Comparison of ENCODE assay signal across 9 mouse cellular contexts in the genomic region with DNA sequence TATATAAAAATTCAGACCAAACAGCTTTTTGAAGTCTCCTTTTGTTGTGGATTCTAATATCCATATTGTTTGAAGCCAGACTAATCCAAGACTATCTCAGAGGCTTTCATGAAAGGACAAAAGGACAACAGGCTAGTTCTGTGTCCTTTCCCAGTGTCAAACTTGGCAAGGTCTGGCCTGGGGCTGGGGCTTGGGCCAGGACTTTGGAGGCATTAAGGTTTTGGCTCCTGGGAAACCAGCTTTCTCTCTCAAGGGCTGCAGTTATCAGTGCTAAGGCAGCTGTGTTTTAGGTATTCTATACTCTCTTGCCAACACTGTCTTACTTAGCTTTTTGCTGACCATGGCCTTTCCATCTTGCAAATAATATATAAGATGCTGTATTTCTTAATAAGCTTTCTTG.
DNase-seq lines count a peak whose midpoint lies in the region; ATAC-seq and TF ChIP-seq lines count a peak whose summit lies in the region.
"Had no signal": no experiment of that assay in that cellular context is flagged by ENCODE, and none has a peak within 500 bp of the region (broad histone marks: within the 10 kb centered on the region; RNA-seq: fewer than 3 reads in every experiment).

No protein-coding gene starts in this region.

- H3K36me3 ChIP-seq in hindbrain, embryonic 14.5 days (replicated peaks; ENCODE audit: control insufficient read depth, insufficient read depth) = peaks cover 14% of the 10 kb centered on the region
- H3K36me3 ChIP-seq in hindbrain, embryonic 12.5 days = peaks cover 2% of the 10 kb centered on the region
- peaks cover 11% of the 10 kb centered on the region for H3K36me3 ChIP-seq in heart, embryonic 14.5 days (ENCODE audit: control insufficient read depth, insufficient read depth, low read length)
- H3K36me3 ChIP-seq in stomach, postnatal 0 days (ENCODE audit: control insufficient read depth, insufficient read depth, low read length) = no peaks in the 10 kb centered on the region
- H3K36me3 ChIP-seq: stomach, embryonic 15.5 days had no signal

- TF ChIP-seq EP300 in stomach, postnatal 0 days (optimal IDR thresholded peaks at IDR 0.05) = no peak

- ATAC-seq in hindbrain, embryonic 14.5 days (ENCODE audit: low FRiP score) = peak; percentile 27; the same call in 1 of the 2 replicates
- ATAC-seq in hindbrain, embryonic 12.5 days (ENCODE audit: low FRiP score) = no peak
- no peak for ATAC-seq in heart, embryonic 14.5 days (ENCODE audit: insufficient number of reproducible peaks, insufficient read depth, low FRiP score, low read depth)
- no peak for ATAC-seq in erythroid progenitor cell, adult 5-6 weeks (replicated peaks; ENCODE audit: low FRiP score, poor library complexity, severe bottlenecking)
- no peak for ATAC-seq in stomach, postnatal 0 days (ENCODE audit: low FRiP score, low TSS enrichment)
- ATAC-seq in erythroblast, adult 5-6 weeks (replicated peaks; ENCODE audit: low FRiP score, poor library complexity, severe bottlenecking) = no peak

- no peak overlapping the region for H3K4me2 ChIP-seq in hindbrain, embryonic 14.5 days (replicated peaks)
- H3K4me2 ChIP-seq in hindbrain, embryonic 12.5 days (replicated peaks) = no peak overlapping the region
- no peak overlapping the region for H3K4me2 ChIP-seq in heart, embryonic 14.5 days (ENCODE audit: low read length)
- H3K4me2 ChIP-seq in stomach, postnatal 0 days (replicated peaks; ENCODE audit: low read depth) = no peak overlapping the region
- H3K4me2 ChIP-seq: stomach, embryonic 15.5 days had no signal

- H3K4me3 ChIP-seq in hindbrain, embryonic 14.5 days (replicated peaks; ENCODE audit: low read length) = no peak overlapping the region
- no peak overlapping the region for H3K4me3 ChIP-seq in hindbrain, embryonic 12.5 days
- H3K4me3 ChIP-seq in heart, embryonic 14.5 days (ENCODE audit: control insufficient read depth in 1 of 2, insufficient read depth in 1 of 2, low read depth in 1 of 2, low read length in 2 of 2) = no peak overlapping the region
- H3K4me3 ChIP-seq in stomach, postnatal 0 days (ENCODE audit: low read depth, low read length) = no peak overlapping the region
- H3K4me3 ChIP-seq: stomach, embryonic 15.5 days had no signal

- no peak overlapping the region for H3K27ac ChIP-seq in hindbrain, embryonic 14.5 days
- no peak overlapping the region for H3K27ac ChIP-seq in hindbrain, embryonic 12.5 days
- peak overlapping the region; percentile 10 to 33; a peak in 1 of 4 replicates for H3K27ac ChIP-seq in heart, embryonic 14.5 days (replicated peaks in 1 of 2; ENCODE audit: control insufficient read depth in 1 of 2, insufficient read depth in 1 of 2, low read depth in 2 of 2, low read length in 2 of 2)
- no peak overlapping the region for H3K27ac ChIP-seq in stomach, postnatal 0 days (replicated peaks)
- H3K27ac ChIP-seq: stomach, embryonic 15.5 days had no signal

- no peaks in the 10 kb centered on the region for H3K9me3 ChIP-seq in hindbrain, embryonic 14.5 days (ENCODE audit: control insufficient read depth, low read length)
- H3K9me3 ChIP-seq in hindbrain, embryonic 12.5 days (replicated peaks) = no peaks in the 10 kb centered on the region
- H3K9me3 ChIP-seq in heart, embryonic 14.5 days (ENCODE audit: control insufficient read depth, low read length) = no peaks in the 10 kb centered on the region
- H3K9me3 ChIP-seq in stomach, postnatal 0 days (ENCODE audit: control insufficient read depth, low read length) = no peaks in the 10 kb centered on the region
- H3K9me3 ChIP-seq: stomach, embryonic 15.5 days had no signal

- no peak for DNase-seq in hindbrain, embryonic 14.5 days (ENCODE audit: low spot score)
- peak; percentile 57 to 66 for DNase-seq in right cerebral cortex, postnatal 10 days (ENCODE audit: low spot score in 2 of 2)
- DNase-seq in right cerebral cortex, postnatal 25 days = no peak
- no peak for DNase-seq in stomach, postnatal 0 days (ENCODE audit: low spot score)

- no peaks in the 10 kb centered on the region for H3K4me1 ChIP-seq in hindbrain, embryonic 14.5 days (replicated peaks; ENCODE audit: control insufficient read depth, insufficient read depth, low read length)
- no peaks in the 10 kb centered on the region for H3K4me1 ChIP-seq in hindbrain, embryonic 12.5 days
- H3K4me1 ChIP-seq in heart, embryonic 14.5 days (ENCODE audit: control insufficient read depth in 2 of 2, insufficient read depth in 2 of 2, low read length in 2 of 2) = peaks cover 0 to 6% of the 10 kb centered on the region in 2 experiments; a peak in 1 of 4 replicates
- H3K4me1 ChIP-seq in stomach, postnatal 0 days (replicated peaks; ENCODE audit: control insufficient read depth, insufficient read depth) = no peaks in the 10 kb centered on the region
- H3K4me1 ChIP-seq: stomach, embryonic 15.5 days had no signal

- no peaks in the 10 kb centered on the region for H3K27me3 ChIP-seq in hindbrain, embryonic 14.5 days (ENCODE audit: control insufficient read depth, insufficient read depth, low read length)
- H3K27me3 ChIP-seq in hindbrain, embryonic 12.5 days = no peaks in the 10 kb centered on the region
- H3K27me3 ChIP-seq in heart, embryonic 14.5 days (ENCODE audit: control insufficient read depth, insufficient read depth, low read length) = no peaks in the 10 kb centered on the region
- H3K27me3 ChIP-seq in stomach, postnatal 0 days (ENCODE audit: control insufficient read depth, insufficient read depth, low read length) = no peaks in the 10 kb centered on the region
- H3K27me3 ChIP-seq: stomach, embryonic 15.5 days had no signal

- TF ChIP-seq CTCF in stomach, postnatal 0 days (IDR thresholded peaks at IDR 0.05; ENCODE audit: low read depth) = no peak

- H3K9ac ChIP-seq in hindbrain, embryonic 14.5 days = no peak overlapping the region
- no peak overlapping the region for H3K9ac ChIP-seq in hindbrain, embryonic 12.5 days
- H3K9ac ChIP-seq in heart, embryonic 14.5 days (ENCODE audit: low read length) = no peak overlapping the region
- H3K9ac ChIP-seq in stomach, postnatal 0 days (ENCODE audit: low read length) = no peak overlapping the region
- H3K9ac ChIP-seq: stomach, embryonic 15.5 days had no signal

Comparison
In these comparisons a context has a peak if more than half of its experiments do, and no peak if none do; other contexts are left out.
1. DNase-seq: peak in right cerebral cortex, postnatal 10 days (2 of 2); none in hindbrain, embryonic 14.5 days (single experiment), right cerebral cortex, postnatal 25 days (single experiment) and stomach, postnatal 0 days (single experiment).
2. H3K27ac ChIP-seq: peak in heart, embryonic 14.5 days (2 of 2); none in hindbrain, embryonic 14.5 days (single experiment), hindbrain, embryonic 12.5 days (single experiment) and stomach, postnatal 0 days (single experiment).